Mouse (Mus musculus) adrenal gland, postnatal 10 days (tissue): ENCODE measurements at regions not wholly inside any gene's neighbourhood (a gene's known extent, or its start where the extent isn't known, plus 50 kb on each side); places are given as distances from the start of the nearest gene placed in this dataset.
"Not testable (repeated sequence)": the region's sequence is repeated elsewhere in the genome, so short reads cannot be mapped to it uniquely, and the experiment has no call there.

Experiments used
- DNase-seq: peaks from one replicate; pipeline ENCODE4 v3.0.0; 2021; ENCODE audit warnings: mixed read lengths

DNA sequence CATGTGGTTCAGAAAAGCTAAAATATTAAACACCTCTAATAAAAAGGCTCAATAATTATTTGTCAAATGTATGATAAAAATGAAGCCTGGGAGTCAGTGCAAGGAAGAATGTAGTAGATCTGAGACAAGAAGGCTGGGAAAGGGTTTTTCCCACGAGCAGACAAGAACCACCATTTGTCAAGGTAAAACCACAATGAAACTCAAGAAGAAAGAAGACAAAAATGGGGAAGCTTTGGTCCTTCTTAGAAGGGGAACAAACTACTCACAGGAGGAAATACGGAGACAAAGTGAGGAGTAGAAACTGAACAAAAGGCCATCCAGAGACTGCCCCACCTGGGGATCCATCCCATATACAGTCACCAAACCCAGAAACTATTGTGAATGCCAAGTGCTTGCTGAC is 420.0 kb downstream of the Hs3st1 start:
- no peak for DNase-seq

- no peak for DNase-seq
These were observed 421.0 kb downstream of the Hs3st1 start for GRCm38 (mm10) chr5:39334241-39334640.

DNA sequence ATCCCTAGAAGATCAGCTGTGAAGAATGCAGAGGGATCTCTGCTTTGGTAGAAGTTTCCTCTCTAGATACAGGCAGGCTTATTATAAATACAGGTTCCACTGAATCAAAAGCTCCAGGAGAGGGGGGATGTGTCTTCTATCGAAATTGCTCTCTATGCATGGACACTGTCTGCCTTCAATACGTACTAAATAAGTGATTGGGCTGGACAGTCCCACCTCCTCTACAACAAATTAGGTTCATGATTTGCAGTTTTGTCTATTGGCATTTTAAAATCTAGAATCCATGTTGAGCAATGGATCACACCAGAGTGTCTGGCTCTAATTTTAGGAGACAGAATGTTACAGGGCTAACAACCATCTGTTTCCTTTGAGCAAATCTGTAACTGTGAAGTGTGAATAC is 429.9 kb downstream of the Hs3st1 start:
- DNase-seq: no peak

DNA sequence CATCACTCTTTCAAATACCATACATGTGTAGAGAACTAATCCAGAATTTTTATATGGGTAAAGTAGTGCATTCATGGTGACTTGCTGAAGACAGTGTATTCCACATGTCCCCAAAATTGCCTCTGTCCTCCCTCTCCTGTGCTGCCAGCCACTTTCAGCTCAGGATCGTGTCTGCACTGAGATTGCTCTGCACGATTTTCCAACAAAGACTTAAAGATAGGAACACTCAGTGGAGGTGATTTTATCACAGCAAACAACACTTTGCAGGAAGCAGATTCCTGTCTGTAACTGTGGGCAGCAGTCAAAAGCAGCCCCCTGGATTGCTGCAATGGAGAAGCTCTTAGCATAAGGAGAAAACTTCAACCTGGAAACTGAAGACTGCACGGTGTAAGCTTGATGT is 438.8 kb downstream of the Hs3st1 start:
- no peak for DNase-seq

GRCm38 (mm10) chr5:39311211-39311610 is 434.6 kb upstream of the Clnk start:
- no peak for DNase-seq

GRCm38 (mm10) chr5:39305794-39306193 is 429.2 kb upstream of the Clnk start:
- DNase-seq: peak; percentile 10

DNA sequence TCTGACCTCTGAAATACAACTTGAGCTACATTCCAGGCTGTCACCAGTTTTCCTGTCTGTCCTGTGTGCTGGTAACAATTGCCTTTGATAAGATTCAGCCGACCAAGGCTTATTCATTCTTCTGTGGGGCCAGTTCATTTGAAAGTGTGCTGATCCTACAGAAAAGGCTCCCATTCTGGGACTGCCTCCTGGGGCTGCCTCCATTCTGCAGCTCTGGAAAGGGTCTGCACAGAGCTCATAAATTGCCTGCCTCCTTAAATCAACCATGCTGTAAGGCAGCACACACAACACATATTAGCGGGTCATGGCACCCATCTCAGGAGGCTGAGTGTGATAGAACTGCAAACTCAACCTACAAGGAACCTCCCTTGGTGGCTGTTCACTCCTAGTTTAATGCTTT is 416.2 kb upstream of the Clnk start:
- no peak for DNase-seq

GRCm38 (mm10) chr5:39281021-39281420 is 404.4 kb upstream of the Clnk start:
- no peak for DNase-seq

DNA sequence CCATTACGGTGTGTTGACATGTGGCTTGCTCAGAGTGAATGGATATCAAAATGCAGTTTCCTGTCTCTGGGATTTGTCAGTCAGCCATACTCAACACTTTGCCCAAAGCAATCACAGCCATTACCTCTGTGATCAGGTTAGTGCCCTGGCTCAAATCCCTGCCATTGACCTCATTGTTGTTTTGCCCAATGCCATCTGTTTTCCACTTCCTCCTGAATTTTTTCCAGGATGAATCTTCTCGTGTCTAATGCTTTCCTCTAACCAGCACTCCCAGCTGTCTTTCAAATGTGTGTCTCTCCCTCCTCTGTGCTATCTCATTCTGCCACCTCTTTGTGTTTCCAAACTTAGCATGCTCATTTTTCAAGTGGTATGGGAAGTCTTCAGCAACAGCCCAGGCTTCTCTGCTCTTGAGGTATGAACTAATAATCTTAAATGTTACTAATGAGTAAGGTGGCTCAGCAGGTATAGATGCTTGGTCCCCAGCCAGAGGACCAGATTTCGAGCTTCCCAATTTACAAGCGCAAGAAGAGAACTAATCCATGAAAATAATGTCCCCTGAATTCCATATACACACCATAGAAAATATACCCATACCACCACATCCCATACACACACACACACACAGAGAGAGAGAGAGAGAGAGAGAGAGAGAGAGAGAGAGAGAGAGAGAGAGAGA is 397.2 kb upstream of the Clnk start:
- DNase-seq: no peak

- no peak for DNase-seq
These were observed 390.5 kb upstream of the Clnk start for GRCm38 (mm10) chr5:39267106-39267505.

- no peak for DNase-seq
These were observed 384.1 kb upstream of the Clnk start for GRCm38 (mm10) chr5:39260721-39261190.

DNA sequence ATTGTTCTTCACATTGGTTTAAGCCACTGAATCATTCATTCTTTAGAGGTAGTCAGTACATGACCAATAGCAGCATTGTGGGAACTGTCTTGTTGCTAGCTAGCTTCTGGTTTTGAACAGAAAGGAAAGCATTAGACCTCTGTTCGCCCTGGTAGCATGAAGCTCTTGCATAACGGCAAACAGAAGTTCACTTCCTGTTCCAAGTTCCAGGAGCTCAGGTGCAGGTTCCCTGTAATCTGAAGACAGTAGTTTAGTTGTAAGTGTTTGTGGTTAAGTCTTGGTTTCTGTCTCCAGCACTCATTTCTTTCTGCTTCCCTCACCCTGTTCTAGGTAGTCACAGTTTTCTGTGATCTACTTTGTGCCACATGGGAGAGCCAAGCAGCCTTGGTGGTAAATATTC is 381.1 kb upstream of the Clnk start:
- no peak for DNase-seq

DNA sequence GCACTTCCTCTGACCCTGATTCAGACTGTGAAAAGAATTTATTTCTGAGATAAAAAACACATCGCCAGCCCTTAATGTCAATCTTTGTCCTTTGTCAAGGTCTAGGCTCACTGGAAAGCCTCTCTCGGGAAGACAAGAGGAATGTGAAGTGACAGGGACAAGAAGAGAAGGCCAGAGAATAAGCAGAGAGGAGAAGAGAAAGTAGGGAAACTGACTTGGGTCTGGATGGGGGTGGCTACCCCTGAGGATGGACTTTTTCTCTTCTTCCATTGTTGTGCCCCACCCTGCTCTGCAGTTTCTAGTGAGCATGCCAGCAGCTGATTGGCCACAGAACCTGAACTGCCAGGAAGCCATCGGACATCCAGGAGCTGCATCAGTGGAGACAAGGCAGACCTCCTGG is 375.6 kb upstream of the Clnk start:
- peak; percentile 20 for DNase-seq

DNA sequence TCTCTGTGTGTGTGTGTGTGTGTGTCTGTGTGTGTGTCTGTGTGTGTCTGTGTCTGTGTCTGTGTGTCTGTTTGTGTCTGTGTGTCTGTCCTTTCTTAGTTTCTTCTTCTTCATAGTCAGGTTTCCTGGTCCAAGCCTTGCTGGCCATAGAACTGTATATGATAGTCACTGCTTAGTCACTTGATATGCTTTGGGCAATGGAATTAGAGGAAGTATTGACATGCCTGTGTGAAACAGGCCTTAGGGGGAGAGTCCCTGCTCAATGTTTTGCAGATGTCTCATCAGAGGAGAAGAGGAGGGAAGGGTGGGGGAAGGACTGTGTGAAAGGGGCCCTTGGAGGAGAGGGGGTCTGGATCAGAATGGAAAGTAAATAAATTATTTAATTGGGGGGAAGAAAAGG is 374.4 kb upstream of the Clnk start:
- DNase-seq: no peak

GRCm38 (mm10) chr5:39219698-39220097 is 343.1 kb upstream of the Clnk start:
- no peak for DNase-seq

DNA sequence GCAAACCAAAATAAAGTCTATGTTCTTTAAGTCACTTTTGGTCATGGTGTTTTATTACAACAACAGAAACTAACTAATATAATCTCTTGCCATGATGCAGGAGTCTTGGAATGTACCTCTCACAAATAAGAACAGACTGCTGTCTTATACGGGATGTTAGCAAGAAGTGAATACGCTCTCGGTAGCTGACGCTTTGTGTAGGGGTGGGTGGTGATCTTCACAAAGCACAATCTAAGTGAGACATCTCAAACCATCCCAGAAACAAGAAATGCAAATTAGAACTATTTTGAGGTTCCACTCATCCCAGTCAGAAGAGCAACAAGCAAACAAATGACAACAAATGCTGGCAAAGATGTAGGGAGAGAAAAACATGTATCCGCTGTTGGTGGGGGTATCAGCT is 339.7 kb upstream of the Clnk start:
- DNase-seq: no peak

DNA sequence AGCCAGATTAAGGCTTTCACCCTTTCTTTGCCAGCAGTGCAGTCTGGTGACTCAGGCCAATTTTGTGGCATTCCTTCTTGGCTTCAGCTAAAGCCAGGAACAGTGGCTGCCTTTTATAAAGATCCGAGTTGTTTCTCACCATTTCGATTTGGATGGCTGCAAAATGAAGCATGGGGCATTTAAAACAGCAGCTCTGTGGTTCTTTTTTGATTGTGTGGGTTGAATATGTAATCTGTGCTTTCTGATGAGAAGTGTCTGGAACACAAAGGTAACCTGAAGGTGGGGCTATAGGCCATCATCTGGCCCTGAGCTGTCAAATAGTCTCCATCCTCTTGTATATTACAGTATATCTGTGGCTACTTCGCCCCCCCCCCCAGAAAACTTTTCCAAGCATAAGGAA is 338.4 kb upstream of the Clnk start:
- no peak for DNase-seq

DNA sequence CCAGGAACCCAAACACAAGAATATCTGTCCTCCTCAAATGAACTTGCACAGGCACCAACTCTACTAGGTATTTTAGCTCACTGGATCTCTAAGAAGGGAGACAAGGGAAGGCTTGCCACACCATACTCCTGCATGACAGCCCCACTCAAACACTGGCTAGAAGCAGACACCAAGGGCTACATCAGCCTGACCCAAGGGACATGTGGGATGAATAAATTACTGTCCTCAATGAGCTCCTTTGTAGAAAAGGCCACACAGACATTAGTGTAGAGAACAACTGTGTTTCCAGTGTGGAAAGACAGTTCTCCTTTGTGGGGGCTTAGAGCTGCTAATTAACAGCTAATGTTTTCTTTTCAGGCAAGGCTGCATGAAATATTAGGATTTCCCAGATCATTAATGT is 335.9 kb upstream of the Clnk start:
- DNase-seq: no peak

DNA sequence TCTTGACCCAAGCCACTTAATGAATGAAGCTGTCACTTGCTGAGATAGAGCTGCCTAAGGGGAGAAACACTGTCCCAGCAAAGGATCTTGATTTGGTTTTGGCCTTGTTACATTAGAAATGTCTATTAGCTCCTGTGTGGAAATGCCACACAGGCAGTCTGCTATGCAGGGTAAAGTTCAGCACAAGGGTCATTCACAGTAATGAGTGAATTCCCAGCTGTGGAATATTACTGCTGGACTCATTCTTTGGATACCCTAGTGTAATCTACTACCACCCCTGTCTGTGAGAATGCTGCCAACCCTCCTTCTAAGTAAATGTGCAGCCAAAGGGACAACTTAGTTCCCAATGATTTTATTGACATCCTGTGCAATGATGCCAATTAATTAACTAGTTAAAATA is 322.2 kb upstream of the Clnk start:
- no peak for DNase-seq

DNA sequence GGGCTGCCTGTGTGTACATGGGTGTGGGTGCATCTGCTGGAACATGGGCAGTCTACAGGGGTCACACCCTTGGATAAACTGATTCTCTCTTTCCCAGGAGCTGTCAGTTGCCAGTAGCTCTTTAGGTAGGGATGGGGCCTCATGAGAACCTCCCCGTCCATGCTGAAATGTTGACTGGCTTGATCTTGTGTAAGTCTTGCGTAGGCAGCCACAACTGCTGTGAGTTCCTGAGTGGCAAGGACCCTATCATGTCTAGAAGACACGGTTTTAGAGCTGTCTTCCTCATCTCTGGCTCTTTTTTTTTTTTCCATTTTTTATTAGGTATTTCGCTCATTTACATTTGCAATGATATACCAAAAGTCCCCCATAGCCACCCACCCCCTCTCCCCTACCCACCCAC is 314.5 kb upstream of the Clnk start:
- not testable (repeated sequence) for DNase-seq

DNA sequence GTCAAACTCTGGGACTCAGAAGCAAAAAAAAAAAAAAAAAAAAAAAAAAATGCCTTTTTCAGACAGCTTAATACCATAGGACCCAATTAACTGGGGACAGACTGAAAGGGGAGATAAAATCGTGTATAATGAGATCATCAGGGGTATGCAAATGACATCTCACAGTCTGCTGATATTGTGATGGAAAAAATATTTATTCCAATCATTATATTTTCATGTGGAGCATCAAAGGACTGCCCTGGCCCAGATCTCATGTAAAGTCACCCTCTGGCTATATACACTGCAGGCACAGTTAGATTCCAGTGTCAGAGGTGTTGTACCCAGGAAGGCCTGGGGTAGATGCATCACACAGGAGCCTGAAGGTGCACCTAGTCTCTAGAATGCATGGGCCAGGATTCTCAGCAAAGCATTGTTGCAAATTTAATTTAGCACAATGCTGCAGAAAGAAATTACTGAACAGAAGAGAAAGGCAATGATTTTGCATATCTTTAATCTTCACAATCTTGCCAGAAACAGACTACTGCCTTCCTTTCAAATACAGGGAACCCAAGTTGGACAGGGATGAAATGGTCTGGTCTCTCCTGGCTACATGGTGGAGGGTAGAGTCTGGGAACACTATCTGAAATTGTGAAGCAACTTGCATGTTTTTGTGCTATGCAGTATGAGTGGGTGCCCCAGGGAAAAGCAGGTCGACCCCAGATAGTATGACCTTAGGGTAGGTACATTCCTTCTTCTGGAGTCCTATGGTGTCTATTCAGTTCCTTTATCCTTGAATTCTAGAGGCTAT is 305.2 kb upstream of the Clnk start:
- no peak for DNase-seq

- no peak for DNase-seq
These were observed 304.4 kb upstream of the Clnk start for GRCm38 (mm10) chr5:39181028-39181427.

DNA sequence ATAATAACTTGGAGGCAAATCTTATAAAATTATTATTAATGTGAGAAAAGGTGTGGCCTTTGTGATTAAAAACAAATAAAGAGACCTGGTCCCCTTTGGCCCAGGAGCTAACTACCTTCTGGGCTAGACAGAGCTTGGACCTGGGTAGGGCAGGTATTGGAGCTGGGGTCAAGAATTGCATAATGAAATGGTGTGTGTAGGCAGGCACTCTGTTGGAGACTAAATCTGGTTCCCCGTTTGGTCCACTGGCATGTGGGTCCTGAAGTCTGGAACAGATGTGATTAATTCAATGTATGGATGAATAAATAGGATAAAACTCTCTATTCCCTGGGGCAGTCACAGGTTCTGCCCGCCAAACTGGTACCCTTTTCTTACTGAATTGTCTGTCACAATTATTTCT is 301.3 kb upstream of the Clnk start:
- DNase-seq: no peak

- peak; percentile 53 for DNase-seq
These were observed 300.3 kb upstream of the Clnk start for GRCm38 (mm10) chr5:39176906-39177305.
